Mouse (Mus musculus) forebrain, embryonic 14.5 days (tissue): ENCODE results near the gene Nhlh1. TPM values are rescaled to one million over a fixed set of nuclear protein-coding genes. Genes with fewer than 3 reads are reported as not detected.

Source experiments
- ATAC-seq: fragments of 200-750 bp; cut with Nextera tagmentation; 2 replicates; pipeline ENCODE4 v1.8.0; 2017; ENCODE audit warnings: mild to moderate bottlenecking, moderate library complexity
- DNase-seq: peaks from one replicate; pipeline ENCODE4 v3.0.0-alpha.2; 2015; ENCODE audit warnings: low spot score
- H3K27ac ChIP-seq: fragments of 300-500 bp; sonication (generic); 2 replicates; pipeline ENCODE4 v1.5.1; 2014; ENCODE audit warnings: low read depth, mild to moderate bottlenecking, control low read depth, low read length, moderate library complexity
- H3K27me3 ChIP-seq: fragments of 300-500 bp; sonication (generic); replicated peaks from 2 replicates; pipeline ENCODE4 v1.6.1; 2014; ENCODE audit warnings: low read length, control low read depth, mixed read lengths; ENCODE audit not compliant: control insufficient read depth, insufficient read depth
- H3K36me3 ChIP-seq: fragments of 300-500 bp; sonication (generic); 2 replicates; pipeline ENCODE4 v1.6.1; 2014; ENCODE audit warnings: low read length, control low read depth; ENCODE audit not compliant: control insufficient read depth, insufficient read depth
- H3K4me1 ChIP-seq: fragments of 300-500 bp; sonication (generic); 2 replicates; pipeline ENCODE4 v1.6.1; 2014; ENCODE audit warnings: antibody characterized with exemption, low read length, control low read depth; ENCODE audit not compliant: control insufficient read depth, insufficient read depth
- H3K4me2 ChIP-seq: fragments of 300-500 bp; sonication (generic); 2 replicates; pipeline ENCODE4 v1.6.1; 2014; ENCODE audit warnings: mild to moderate bottlenecking, control low read depth, low read length
- H3K4me3 ChIP-seq: fragments of 300-500 bp; sonication (generic); 2 replicates; pipeline ENCODE4 v1.5.1; 2014; ENCODE audit warnings: low read depth, low read length, control low read depth
- H3K9ac ChIP-seq: fragments of 300-500 bp; sonication (generic); 2 replicates; pipeline ENCODE4 v1.6.1; 2014; ENCODE audit warnings: mild to moderate bottlenecking, low read length, control low read depth, moderate library complexity
- H3K9me3 ChIP-seq: fragments of 300-500 bp; sonication (generic); replicated peaks from 2 replicates; pipeline ENCODE4 v1.6.1; 2016; ENCODE audit warnings: low read length, control low read depth, mixed read lengths; ENCODE audit not compliant: control insufficient read depth
- WGBS: fragments of 180-500 bp; shearing (Covaris S2); extraction: QIAGEN DNeasy Blood & Tissue Kit; methylation state at CpG from one replicate; pipeline ENCODE4 v1.1.7; 2014; 5-methylcytosine and 5-hydroxymethylcytosine counted together
- polyA plus RNA-seq: library from polyadenylated mRNA; unstranded; fragments of >200 nt; fragmentation: Nextera tagmentation; extraction: Ambion mirVana; gene quantifications from 2 replicates; pipeline ENCODE4 v1.2.1, GENCODE M21; 2014

Gene Nhlh1
- polyA plus RNA-seq, 1 experiment from 2014 or later: 7.4 TPM

GRCm38 (mm10) chr1:172016031-172016430 lies 41.3 kb downstream of the Nhlh1 start:
- 22% methylated on average over 8 of the region's 8 CpGs for WGBS
- peaks cover 35% of the 10 kb centered on the region for H3K36me3 ChIP-seq
- H3K27ac ChIP-seq: peak overlapping the region; percentile 88
- H3K4me3 ChIP-seq: peak overlapping the region; percentile 0; the same call in 1 of the 2 replicates
- H3K9me3 ChIP-seq: no peaks in the 10 kb centered on the region
- H3K9ac ChIP-seq: peak overlapping the region; percentile 44
- ATAC-seq: 0 out of 2 replicates have a peak, but pooled peaks have one; percentile 1
- peak overlapping the region; percentile 44 for H3K4me2 ChIP-seq
- H3K4me1 ChIP-seq: peaks cover 81% of the 10 kb centered on the region
- no peaks in the 10 kb centered on the region for H3K27me3 ChIP-seq
- no peak for DNase-seq

GRCm38 (mm10) chr1:172015312-172015939 lies 41.9 kb downstream of the Nhlh1 start:
- 37% methylated on average over 9 of the region's 9 CpGs for WGBS
- Histone ChIP-seq H3K9ac (peak overlapping the region; percentile 44), H3K36me3 (peaks cover 42% of the 10 kb centered on the region), H3K4me3 (peak overlapping the region; percentile 16; the same call in 1 of the 2 replicates), H3K9me3 (no peaks in the 10 kb centered on the region), H3K4me1 (peaks cover 77% of the 10 kb centered on the region), H3K27me3 (no peaks in the 10 kb centered on the region), H3K4me2 (peak overlapping the region; percentile 44), H3K27ac (peak overlapping the region; percentile 88)
- DNase-seq (no peak), ATAC-seq (no peak)

- peak overlapping the region; percentile 16; the same call in 1 of the 2 replicates for H3K4me3 ChIP-seq
- no peak for ATAC-seq
These were observed 42.6 kb downstream of the Nhlh1 start for GRCm38 (mm10) chr1:172014771-172015170.

GRCm38 (mm10) chr1:172012030-172012429 lies 45.3 kb downstream of the Nhlh1 start:
- 7% methylated on average over 5 of the region's 5 CpGs for WGBS
- H3K27ac ChIP-seq: peak overlapping the region; percentile 49
- peak; percentile 90 for DNase-seq
- no peak overlapping the region for H3K4me3 ChIP-seq
- no peaks in the 10 kb centered on the region for H3K27me3 ChIP-seq
- H3K4me2 ChIP-seq: no peak overlapping the region
- H3K9ac ChIP-seq: peak overlapping the region; percentile 32; the same call in 1 of the 2 replicates
- peaks cover 43% of the 10 kb centered on the region for H3K4me1 ChIP-seq
- H3K9me3 ChIP-seq: no peaks in the 10 kb centered on the region
- ATAC-seq: peak; percentile 36
- H3K36me3 ChIP-seq: peaks cover 64% of the 10 kb centered on the region

More at GRCm38 (mm10) chr1:172014771-172015170, 42.6 kb downstream of the Nhlh1 start:
- Histone ChIP-seq H3K36me3 (peaks cover 47% of the 10 kb centered on the region), H3K9me3 (no peaks in the 10 kb centered on the region), H3K4me2 (peak overlapping the region; percentile 44), H3K27ac (peak overlapping the region; percentile 88), H3K4me1 (peaks cover 71% of the 10 kb centered on the region), H3K27me3 (no peaks in the 10 kb centered on the region), H3K9ac (peak overlapping the region; percentile 44)
- WGBS: 24% methylated on average over 9 of the region's 9 CpGs
- no peak for DNase-seq

GRCm38 (mm10) chr1:172010042-172010824 lies 47.1 kb downstream of the Nhlh1 start:
- H3K4me1 ChIP-seq: peaks cover 25% of the 10 kb centered on the region
- DNase-seq: no peak
- ATAC-seq: no peak
- H3K9me3 ChIP-seq: no peaks in the 10 kb centered on the region
- peaks cover 82% of the 10 kb centered on the region for H3K36me3 ChIP-seq
- no peak overlapping the region for H3K9ac ChIP-seq
- H3K4me3 ChIP-seq: no peak overlapping the region
- H3K27ac ChIP-seq: no peak overlapping the region
- H3K27me3 ChIP-seq: no peaks in the 10 kb centered on the region
- H3K4me2 ChIP-seq: no peak overlapping the region
- 91% methylated on average over 20 of the region's 20 CpGs for WGBS

GRCm38 (mm10) chr1:172009406-172009805 lies 48.0 kb downstream of the Nhlh1 start:
- H3K4me3 ChIP-seq: no peak overlapping the region
- H3K36me3 ChIP-seq: peaks cover 90% of the 10 kb centered on the region
- H3K9me3 ChIP-seq: no peaks in the 10 kb centered on the region
- no peak overlapping the region for H3K9ac ChIP-seq
- ATAC-seq: no peak
- no peak overlapping the region for H3K27ac ChIP-seq
- no peaks in the 10 kb centered on the region for H3K27me3 ChIP-seq
- DNase-seq: no peak
- H3K4me2 ChIP-seq: no peak overlapping the region
- peaks cover 17% of the 10 kb centered on the region for H3K4me1 ChIP-seq
- 97% methylated on average over 21 of the region's 21 CpGs for WGBS

- peaks cover 100% of the 10 kb centered on the region for H3K36me3 ChIP-seq
- H3K4me2 ChIP-seq: no peak overlapping the region
- 93% methylated on average over 9 of the region's 9 CpGs for WGBS
- ATAC-seq (no peak), DNase-seq (no peak)
- H3K9ac ChIP-seq: no peak overlapping the region
- H3K27ac ChIP-seq: no peak overlapping the region
- no peaks in the 10 kb centered on the region for H3K9me3 ChIP-seq
- peaks cover 7% of the 10 kb centered on the region for H3K4me1 ChIP-seq
- H3K4me3 ChIP-seq: no peak overlapping the region
- H3K27me3 ChIP-seq: no peaks in the 10 kb centered on the region
These were observed 49.0 kb downstream of the Nhlh1 start for GRCm38 (mm10) chr1:172008351-172008750.

GRCm38 (mm10) chr1:172007761-172008160 lies 49.6 kb downstream of the Nhlh1 start:
- H3K27me3 ChIP-seq: no peaks in the 10 kb centered on the region
- no peak overlapping the region for H3K9ac ChIP-seq
- no peak overlapping the region for H3K4me2 ChIP-seq
- 96% methylated on average over 21 of the region's 21 CpGs for WGBS
- H3K4me1 ChIP-seq: peaks cover 2% of the 10 kb centered on the region
- H3K36me3 ChIP-seq: peaks cover 100% of the 10 kb centered on the region
- H3K27ac ChIP-seq: no peak overlapping the region
- DNase-seq: no peak
- H3K9me3 ChIP-seq: no peaks in the 10 kb centered on the region
- no peak for ATAC-seq
- no peak overlapping the region for H3K4me3 ChIP-seq
